Mouse (Mus musculus) v-Abl transformed pro-B cells (cell line): ENCODE measurements around the gene Tmem231.

Experiments used
- in situ Hi-C, 2 experiments: fragments of 400-800 bp; cut with MboI; formaldehyde crosslinking; loops; one replicate each; pipeline ENCODE4 v1.15.1; 2025; ENCODE audit not compliant: unreplicated experiment in 2 of 2

Tmem231 gene

GRCm38 (mm10) chr8:111870379-111870778, 63.3 kb downstream of the Tmem231 start:
- in situ Hi-C loops: loop anchor here in 1 of 2 experiments (5.0 to 25.0 kb wide), 3 partner anchors 112 to 1767 kb away; partner anchors contain the start of genes Mon1b and Syce1l

DNA sequence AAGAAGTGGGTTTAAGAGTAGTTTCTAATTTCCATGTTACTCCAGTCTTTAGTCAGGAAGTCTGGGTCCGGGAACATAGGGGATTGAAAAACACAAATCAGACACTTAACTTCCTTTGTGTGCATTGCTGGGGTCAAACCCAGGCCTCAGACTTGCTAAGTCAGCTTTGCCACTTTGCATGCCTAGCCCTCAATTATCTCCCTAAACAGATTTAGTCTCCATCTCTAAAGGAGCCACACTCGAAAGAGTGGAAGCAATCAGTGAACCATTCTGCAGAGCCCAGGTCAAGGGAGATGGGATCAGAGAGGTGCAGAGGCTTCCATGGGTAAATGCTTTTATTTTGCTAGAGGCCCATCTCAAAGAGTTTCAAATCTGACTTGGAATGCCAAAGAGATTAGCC, 65.0 kb downstream of the Tmem231 start:
- in situ Hi-C loops: loop anchor here in 1 of 2 experiments (25.0 kb wide), 1 partner anchor 1769 kb away; the partner anchor contains the start of genes Mon1b and Syce1l

DNA sequence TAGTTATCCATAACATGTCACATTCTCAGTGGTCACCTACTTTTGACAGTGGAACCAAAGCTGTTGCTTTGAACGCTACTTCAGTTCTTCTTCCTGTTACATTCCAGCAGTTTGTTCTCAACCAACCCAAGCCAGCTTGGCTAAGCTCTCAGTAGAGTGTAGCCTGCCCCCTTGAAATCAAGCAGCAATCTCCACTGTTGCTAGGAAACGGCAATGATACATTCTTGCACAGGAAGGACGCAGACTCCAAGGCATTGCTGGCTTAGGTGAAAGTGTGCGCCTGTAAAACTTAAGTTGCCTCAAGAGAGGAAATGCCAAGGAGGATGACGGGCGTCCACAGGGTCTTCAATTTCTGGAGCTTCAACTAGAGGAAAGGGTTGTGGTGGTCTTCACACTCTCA, 67.8 kb downstream of the Tmem231 start:
- in situ Hi-C loops: loop anchor here in 1 of 2 experiments (25.0 kb wide), 1 partner anchor 1771 kb away; the partner anchor contains the start of genes Mon1b and Syce1l

DNA sequence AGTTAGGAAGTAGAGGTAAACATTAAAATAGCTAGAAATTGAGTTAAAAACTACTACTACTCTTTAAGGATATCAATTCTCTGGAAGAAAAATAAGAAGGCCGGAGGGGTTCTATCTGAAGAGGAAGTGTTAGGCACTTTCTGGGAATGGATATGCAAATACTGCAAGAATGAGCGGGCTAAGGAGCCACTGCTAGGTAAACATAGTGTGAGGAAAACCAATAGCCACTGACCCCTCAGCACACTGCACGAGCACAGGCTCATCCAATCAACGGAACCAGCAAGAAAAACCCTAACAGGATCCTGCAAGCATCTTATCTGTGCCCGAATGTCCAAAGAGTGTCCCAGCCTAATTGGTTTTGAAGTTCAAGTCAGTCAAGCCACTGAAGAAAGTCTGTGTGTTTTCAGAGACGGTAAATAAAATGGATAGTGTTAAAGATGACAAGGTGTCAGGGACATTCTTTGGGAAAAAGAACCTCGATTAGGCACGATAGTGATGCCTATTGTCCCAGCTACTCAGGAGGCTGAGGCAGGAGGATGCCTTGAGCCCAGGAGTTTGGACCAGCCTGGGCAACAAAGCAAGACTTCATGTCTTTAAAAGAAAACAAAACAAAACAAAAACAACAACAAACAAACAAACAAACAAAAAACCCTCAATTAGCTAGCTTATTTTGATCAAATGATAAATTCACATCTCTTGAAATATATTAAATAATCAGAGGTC, 68.4 kb downstream of the Tmem231 start:
- in situ Hi-C loops: loop anchor here in 1 of 2 experiments (25.0 kb wide), 1 partner anchor 1772 kb away; the partner anchor contains the start of genes Mon1b and Syce1l

DNA sequence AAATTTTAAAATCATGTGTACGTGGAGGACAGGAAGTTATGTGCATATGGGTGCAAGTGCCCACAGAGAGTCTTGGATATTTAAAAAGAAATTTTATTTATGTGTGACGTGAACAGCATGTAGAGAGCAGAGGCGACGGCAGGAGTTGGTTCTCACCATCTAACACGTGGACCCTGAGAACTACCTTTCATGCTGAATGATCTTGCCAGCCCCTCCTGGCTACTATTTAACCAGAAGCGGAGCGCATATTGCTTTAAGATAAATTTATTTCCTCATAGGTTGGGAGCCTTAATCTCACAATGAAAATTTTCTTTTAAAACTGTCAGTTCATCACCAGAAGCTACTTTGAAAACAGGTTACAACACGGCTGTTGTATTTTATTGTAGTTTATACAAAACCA, 69.0 kb downstream of the Tmem231 start:
- in situ Hi-C loops: loop anchor here in 1 of 2 experiments (25.0 kb wide), 1 partner anchor 1773 kb away; the partner anchor contains the start of genes Mon1b and Syce1l

DNA sequence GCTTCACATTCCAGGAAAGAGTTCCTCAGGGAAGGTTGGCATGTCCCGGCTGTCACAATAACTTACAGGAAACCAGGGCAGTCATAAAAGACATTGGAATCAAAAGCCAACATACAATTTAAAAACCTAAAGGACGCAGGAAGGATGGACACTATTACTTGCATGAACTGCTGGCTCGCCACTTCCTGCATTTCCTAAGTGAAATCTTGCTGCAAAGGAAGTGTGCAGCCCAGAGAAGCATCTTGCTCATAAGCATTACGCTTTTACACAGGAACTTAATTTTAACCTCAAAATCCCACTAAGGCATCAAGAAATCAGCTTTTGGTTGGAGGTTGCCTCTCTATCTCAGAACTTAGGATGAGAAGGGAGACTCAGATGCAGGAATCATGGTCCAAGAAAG, 70.4 kb downstream of the Tmem231 start:
- in situ Hi-C loops: loop anchor here in 1 of 2 experiments (25.0 kb wide), 1 partner anchor 1774 kb away; the partner anchor contains the start of genes Mon1b and Syce1l
